Mouse (Mus musculus) neural tube, embryonic 15.5 days (tissue): ENCODE results near the gene AC161166.1. TPM values are rescaled to one million over a fixed set of nuclear protein-coding genes. Genes with fewer than 3 reads are reported as not detected.
"Not testable (repeated sequence)": the region's sequence is repeated elsewhere in the genome, so short reads cannot be mapped to it uniquely, and the experiment has no call there.

Source experiments
- ATAC-seq: fragments of 200-750 bp; cut with Nextera tagmentation; 2 replicates; pipeline ENCODE4 v1.8.0; 2017; ENCODE audit warnings: mild to moderate bottlenecking, moderate TSS enrichment, moderate library complexity; ENCODE audit not compliant: low FRiP score
- H3K27ac ChIP-seq: fragments of 300-500 bp; sonication (generic); replicated peaks from 2 replicates; pipeline ENCODE4 v1.5.1; 2015; ENCODE audit warnings: mild to moderate bottlenecking, inconsistent platforms
- H3K27me3 ChIP-seq: fragments of 300-500 bp; sonication (generic); replicated peaks from 2 replicates; pipeline ENCODE4 v1.6.1; 2015; ENCODE audit warnings: inconsistent platforms
- H3K36me3 ChIP-seq: fragments of 300-500 bp; sonication (generic); 2 replicates; pipeline ENCODE4 v1.6.1; 2015; ENCODE audit warnings: inconsistent platforms
- H3K4me1 ChIP-seq: fragments of 300-500 bp; sonication (generic); 2 replicates; pipeline ENCODE4 v1.6.1; 2015; ENCODE audit warnings: inconsistent platforms
- H3K4me2 ChIP-seq: fragments of 300-500 bp; sonication (generic); 2 replicates; pipeline ENCODE4 v1.6.1; 2015; ENCODE audit warnings: inconsistent platforms, mild to moderate bottlenecking, moderate library complexity
- H3K4me3 ChIP-seq: fragments of 300-500 bp; sonication (generic); replicated peaks from 2 replicates; pipeline ENCODE4 v1.5.1; 2015; ENCODE audit warnings: mild to moderate bottlenecking, inconsistent platforms
- H3K9ac ChIP-seq: fragments of 300-500 bp; sonication (generic); replicated peaks from 2 replicates; pipeline ENCODE4 v1.6.1; 2015; ENCODE audit warnings: mild to moderate bottlenecking, inconsistent platforms
- H3K9me3 ChIP-seq: fragments of 300-500 bp; sonication (generic); replicated peaks from 2 replicates; pipeline ENCODE4 v1.6.1; 2016; ENCODE audit warnings: inconsistent platforms
- WGBS: fragments of 180-500 bp; shearing (Covaris S2); methylation state at CpG from one replicate; pipeline ENCODE4 v1.1.7; 2015; ENCODE audit warnings: mixed read lengths; 5-methylcytosine and 5-hydroxymethylcytosine counted together
- polyA plus RNA-seq: library from polyadenylated mRNA; unstranded; fragments of >200 nt; fragmentation: Nextera tagmentation; extraction: Ambion mirVana; gene quantifications from 2 replicates; pipeline ENCODE4 v1.2.1, GENCODE M21; 2015

The AC161166.1 gene
- polyA plus RNA-seq, 1 experiment from 2014 or later = 1.2 TPM

DNA sequence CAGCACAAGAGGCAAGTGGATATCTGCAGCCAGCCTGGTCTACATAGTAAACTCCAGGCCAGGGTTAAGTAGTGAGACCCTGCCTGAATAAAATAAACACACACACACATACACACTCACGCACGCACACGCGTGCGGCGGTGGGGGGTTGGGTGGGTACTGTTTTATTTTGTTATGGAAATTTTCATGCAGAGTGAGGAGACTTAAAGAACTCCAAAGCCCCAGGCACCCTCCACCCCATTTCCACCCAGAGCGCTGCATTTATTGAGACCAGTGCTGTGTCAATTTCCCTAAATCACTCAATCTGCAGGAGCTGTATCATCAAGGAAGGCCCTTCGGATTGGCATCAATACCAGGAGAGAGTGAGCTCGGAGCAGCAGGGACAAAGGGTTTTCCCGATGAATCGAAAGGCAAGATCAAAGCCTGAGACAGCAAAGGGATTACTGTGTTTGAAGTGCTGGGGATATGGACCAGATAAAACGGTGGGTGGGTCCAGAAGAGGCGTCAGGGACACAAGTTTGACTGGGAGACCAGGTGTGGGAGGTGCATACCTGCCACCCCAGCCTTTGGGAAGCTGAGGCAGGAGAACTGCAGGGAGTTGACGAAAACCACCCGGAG is 6.7 kb downstream of the AC161166.1 start:
- no peaks in the 10 kb centered on the region for H3K27me3 ChIP-seq
- H3K4me2 ChIP-seq = peak overlapping the region; percentile 70
- no peaks in the 10 kb centered on the region for H3K9me3 ChIP-seq
- WGBS = 9% methylated on average over 15 of the region's 15 CpGs
- H3K4me3 ChIP-seq = peak overlapping the region; percentile 70
- peak overlapping the region; percentile 88 for H3K9ac ChIP-seq
- ATAC-seq = no peak
- peaks cover 55% of the 10 kb centered on the region for H3K4me1 ChIP-seq
- peaks cover 27% of the 10 kb centered on the region for H3K36me3 ChIP-seq
- H3K27ac ChIP-seq = peak overlapping the region; percentile 100

DNA sequence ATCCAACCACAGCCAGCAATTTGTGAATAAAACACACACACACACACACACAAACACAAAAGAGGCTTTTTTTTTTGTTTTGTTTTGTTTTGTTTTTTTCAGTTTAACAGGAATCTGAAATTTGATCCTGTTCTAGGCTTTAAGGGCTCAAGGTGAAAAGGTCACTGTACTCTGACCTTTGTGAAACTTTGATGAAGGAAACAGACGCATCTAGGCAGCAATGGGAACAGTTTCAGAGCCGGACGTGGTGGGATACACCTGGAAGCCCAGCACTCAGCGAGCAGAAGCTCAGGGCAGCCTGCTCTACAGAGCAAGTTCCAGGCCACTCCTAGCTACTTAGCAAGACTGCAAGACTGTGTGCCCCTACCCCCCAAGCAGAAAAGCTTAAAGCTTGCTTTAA is 7.4 kb downstream of the AC161166.1 start:
- Histone ChIP-seq H3K36me3 (peaks cover 30% of the 10 kb centered on the region), H3K27me3 (no peaks in the 10 kb centered on the region), H3K4me3 (no peak overlapping the region), H3K9me3 (no peaks in the 10 kb centered on the region), H3K9ac (no peak overlapping the region), H3K4me1 (peaks cover 50% of the 10 kb centered on the region), H3K27ac (peak overlapping the region; percentile 100), H3K4me2 (no peak overlapping the region)
- 17% methylated on average over 4 of the region's 4 CpGs for WGBS
- no peak for ATAC-seq

DNA sequence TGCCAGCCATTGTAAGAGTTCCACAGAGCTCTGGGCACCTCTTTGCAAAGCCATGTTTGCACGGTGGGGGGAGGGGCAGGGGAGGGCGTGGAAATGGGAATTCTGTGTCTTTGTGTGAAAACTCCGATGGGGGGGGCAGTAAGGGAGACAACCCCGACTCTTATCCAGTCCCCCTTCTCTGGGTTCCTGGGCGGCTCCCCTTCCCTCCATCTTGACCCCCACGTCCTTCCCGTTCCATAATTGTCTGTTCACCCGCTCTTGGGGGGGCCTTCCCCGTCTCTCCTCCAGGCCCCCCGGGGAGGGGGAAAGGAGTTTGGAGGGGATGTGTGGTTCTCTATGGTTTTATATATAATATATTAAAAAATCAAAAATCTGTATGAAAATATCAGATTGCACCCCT is 8.3 kb downstream of the AC161166.1 start:
- peaks cover 34% of the 10 kb centered on the region for H3K36me3 ChIP-seq
- peak overlapping the region; percentile 51; the same call in 1 of the 2 replicates for H3K27ac ChIP-seq
- no peak for ATAC-seq
- H3K27me3 ChIP-seq = no peaks in the 10 kb centered on the region
- no peak overlapping the region for H3K4me2 ChIP-seq
- 16% methylated on average over 10 of the region's 10 CpGs for WGBS
- no peak overlapping the region for H3K4me3 ChIP-seq
- no peaks in the 10 kb centered on the region for H3K9me3 ChIP-seq
- peaks cover 44% of the 10 kb centered on the region for H3K4me1 ChIP-seq
- H3K9ac ChIP-seq = no peak overlapping the region

DNA sequence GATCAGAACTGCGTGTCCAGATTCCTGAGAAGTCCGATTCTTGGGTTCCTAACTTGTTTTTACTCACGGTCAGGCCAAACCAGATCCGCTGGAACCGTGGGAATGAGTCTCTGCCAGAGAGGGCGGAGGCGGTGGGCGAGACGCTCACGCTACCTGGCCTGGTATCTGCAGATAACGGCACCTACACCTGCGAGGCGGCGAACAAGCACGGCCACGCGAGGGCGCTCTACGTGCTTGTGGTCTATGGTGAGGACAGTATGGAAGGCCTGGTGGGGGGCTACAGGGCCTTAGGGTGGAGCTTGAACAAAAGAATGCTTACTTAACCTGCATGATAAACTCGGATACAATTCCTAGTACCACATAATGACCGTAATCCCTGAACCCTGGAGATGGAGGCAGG is 10.8 kb downstream of the AC161166.1 start:
- H3K27ac ChIP-seq = no peak overlapping the region
- peaks cover 34% of the 10 kb centered on the region for H3K36me3 ChIP-seq
- WGBS = 53% methylated on average over 21 of the region's 21 CpGs
- H3K4me3 ChIP-seq = no peak overlapping the region
- no peak overlapping the region for H3K4me2 ChIP-seq
- H3K9ac ChIP-seq = no peak overlapping the region
- no peaks in the 10 kb centered on the region for H3K9me3 ChIP-seq
- no peak for ATAC-seq
- peaks cover 36% of the 10 kb centered on the region for H3K4me1 ChIP-seq
- H3K27me3 ChIP-seq = no peaks in the 10 kb centered on the region

DNA sequence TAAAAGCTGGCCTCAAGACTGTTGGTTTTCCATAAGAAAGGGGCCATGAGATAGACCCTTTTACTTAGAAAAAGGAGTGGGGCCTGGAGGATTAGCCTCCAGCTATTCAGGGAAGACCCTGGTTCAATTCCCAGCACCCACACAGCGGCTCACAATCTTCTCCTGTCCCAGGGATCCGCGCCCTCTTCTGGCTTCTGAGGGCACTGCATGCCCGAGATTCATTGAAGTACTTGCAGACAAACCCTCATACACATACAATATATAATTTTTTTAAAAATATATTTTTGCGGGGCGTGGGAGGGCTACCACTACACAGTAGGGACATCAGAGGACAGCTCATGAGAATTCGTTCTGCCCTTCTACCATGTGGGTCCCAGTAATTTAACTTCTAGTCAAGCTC is 11.3 kb downstream of the AC161166.1 start:
- ATAC-seq = no peak
- Histone ChIP-seq H3K9me3 (no peaks in the 10 kb centered on the region), H3K27me3 (no peaks in the 10 kb centered on the region), H3K4me1 (peaks cover 30% of the 10 kb centered on the region), H3K4me2 (no peak overlapping the region), H3K36me3 (peaks cover 34% of the 10 kb centered on the region), H3K9ac (no peak overlapping the region), H3K4me3 (no peak overlapping the region), H3K27ac (no peak overlapping the region)
- 46% methylated on average over 7 of the region's 7 CpGs for WGBS

DNA sequence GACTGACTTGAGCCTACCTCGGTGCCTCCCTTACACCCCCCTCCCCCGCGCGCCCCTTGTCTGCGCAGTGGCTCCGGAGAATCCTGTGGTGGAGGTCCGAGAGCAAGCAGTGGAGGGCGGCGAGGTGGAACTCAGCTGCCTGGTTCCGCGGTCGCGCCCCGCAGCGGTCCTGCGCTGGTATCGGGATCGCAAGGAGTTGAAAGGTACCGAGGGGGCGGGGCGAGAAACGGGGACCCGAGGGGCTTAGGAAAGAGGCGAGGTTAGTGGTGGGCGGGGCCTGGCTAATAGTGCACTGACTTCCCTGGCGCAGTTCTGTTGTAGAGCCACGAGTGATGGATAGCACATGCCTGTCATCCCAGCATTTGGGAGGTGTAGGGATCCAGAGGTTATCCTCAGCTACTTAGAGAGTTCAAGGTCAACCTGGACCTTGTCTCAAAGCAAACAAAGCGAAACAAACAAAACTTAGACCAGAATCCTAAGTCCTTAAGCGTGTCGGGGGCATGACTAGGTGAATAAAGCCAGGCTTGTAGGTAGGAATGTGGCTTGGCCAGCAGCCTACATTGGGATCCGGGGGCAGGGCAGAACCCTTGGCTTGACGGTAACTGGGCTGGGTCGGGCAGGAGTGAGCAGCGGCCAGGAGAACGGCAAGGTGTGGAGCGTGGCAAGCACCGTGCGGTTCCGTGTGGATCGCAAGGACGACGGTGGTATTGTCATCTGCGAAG is 12.2 kb downstream of the AC161166.1 start:
- Histone ChIP-seq H3K27ac (no peak overlapping the region), H3K27me3 (no peaks in the 10 kb centered on the region), H3K4me3 (no peak overlapping the region), H3K9me3 (no peaks in the 10 kb centered on the region), H3K36me3 (peaks cover 34% of the 10 kb centered on the region), H3K4me2 (peak overlapping the region; percentile 28), H3K4me1 (peaks cover 21% of the 10 kb centered on the region), H3K9ac (no peak overlapping the region)
- ATAC-seq = no peak
- WGBS = 20% methylated on average over 43 of the region's 43 CpGs

DNA sequence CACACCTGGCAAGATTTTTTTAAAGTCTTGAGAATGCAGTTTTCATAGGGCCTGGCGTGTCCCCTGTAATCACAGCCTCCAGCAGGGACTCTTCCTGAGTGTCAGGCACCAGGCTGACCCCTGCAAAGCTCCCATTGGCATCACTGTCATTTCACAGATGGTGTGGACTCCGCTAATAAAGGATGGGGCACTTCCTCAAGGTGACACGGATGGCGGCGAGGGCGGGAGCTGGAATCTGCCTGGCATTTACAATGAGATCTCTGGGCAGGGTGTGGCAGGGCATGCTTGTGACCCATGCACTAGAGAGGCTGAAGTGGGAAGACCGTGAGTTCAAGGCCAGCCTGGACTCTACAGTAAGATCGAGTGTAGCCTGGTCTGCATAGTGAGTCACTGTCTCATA is 24.0 kb downstream of the AC161166.1 start:
- H3K27ac ChIP-seq = 0 out of 2 replicates have a peak overlapping the region, but pooled peaks have one; percentile 1
- H3K4me1 ChIP-seq = peaks cover 53% of the 10 kb centered on the region
- 82% methylated on average over 8 of the region's 8 CpGs for WGBS

DNA sequence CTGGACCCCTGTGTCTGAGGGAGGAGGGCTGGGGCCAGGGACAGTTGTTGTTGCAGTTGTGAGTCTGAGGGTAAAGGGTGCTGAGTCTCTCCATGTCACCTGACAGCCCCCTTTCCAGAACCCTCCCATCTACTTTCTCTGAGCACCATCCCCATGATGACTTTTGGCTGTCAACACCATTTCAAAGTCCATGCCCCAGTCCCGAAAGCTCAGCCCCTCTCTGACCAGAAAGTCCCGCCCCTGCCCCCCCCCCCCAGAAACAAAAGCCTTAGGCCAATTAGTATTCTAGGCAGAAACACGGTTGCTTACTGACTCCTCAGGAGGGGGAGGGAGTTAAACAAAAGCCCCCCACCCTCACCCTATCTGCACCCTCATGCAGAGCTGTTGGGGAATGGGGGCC is 24.9 kb downstream of the AC161166.1 start:
- Histone ChIP-seq H3K4me3 (no peak overlapping the region), H3K4me2 (peak overlapping the region; percentile 77), H3K9ac (peak overlapping the region; percentile 43; the same call in 1 of the 2 replicates), H3K4me1 (peaks cover 59% of the 10 kb centered on the region), H3K36me3 (peaks cover 18% of the 10 kb centered on the region; the same call in 1 of the 2 replicates), H3K27me3 (no peaks in the 10 kb centered on the region), H3K27ac (peak overlapping the region; percentile 75), H3K9me3 (no peaks in the 10 kb centered on the region)
- WGBS = 17% methylated on average over 3 of the region's 3 CpGs
- peak; percentile 2; the same call in 1 of the 2 replicates for ATAC-seq

More for the DNA sequence above, 24.0 kb downstream of the AC161166.1 start:
- Histone ChIP-seq H3K9me3 (no peaks in the 10 kb centered on the region), H3K27me3 (no peaks in the 10 kb centered on the region), H3K9ac (no peak overlapping the region), H3K4me3 (no peak overlapping the region), H3K4me2 (no peak overlapping the region), H3K36me3 (peaks cover 19% of the 10 kb centered on the region; the same call in 1 of the 2 replicates)
- ATAC-seq = no peak

DNA sequence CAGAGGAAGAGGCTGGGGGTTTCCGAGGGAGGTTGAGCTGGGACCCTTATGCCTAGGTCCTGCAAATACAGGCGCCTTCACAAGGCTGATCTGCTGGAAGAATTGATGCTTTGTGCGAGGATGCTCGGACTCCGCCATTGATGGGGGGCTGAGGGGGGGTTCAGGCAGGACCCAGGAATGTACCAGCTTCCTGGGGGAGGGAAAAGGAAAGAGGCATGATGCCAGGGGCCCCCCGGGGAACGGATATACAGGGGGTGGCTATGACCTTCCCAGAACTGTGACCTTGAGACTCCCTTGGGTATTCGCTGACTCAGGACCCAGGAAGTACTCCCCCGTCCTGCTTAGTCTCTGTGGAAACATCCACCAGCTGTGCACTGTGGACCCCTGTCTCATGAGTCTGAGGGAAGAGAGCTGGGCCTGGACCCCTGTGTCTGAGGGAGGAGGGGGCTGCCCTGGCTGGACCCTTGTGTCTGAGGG is 25.6 kb downstream of the AC161166.1 start:
- 28% methylated on average over 9 of the region's 9 CpGs for WGBS
- H3K9me3 ChIP-seq = no peaks in the 10 kb centered on the region
- peak overlapping the region; percentile 75 for H3K27ac ChIP-seq
- peak overlapping the region; percentile 33 for H3K4me3 ChIP-seq
- peak overlapping the region; percentile 43 for H3K9ac ChIP-seq
- peak; percentile 26; the same call in 1 of the 2 replicates for ATAC-seq
- H3K36me3 ChIP-seq = peaks cover 12% of the 10 kb centered on the region; the same call in 1 of the 2 replicates
- H3K4me2 ChIP-seq = peak overlapping the region; percentile 77
- H3K4me1 ChIP-seq = peaks cover 59% of the 10 kb centered on the region
- no peaks in the 10 kb centered on the region for H3K27me3 ChIP-seq

DNA sequence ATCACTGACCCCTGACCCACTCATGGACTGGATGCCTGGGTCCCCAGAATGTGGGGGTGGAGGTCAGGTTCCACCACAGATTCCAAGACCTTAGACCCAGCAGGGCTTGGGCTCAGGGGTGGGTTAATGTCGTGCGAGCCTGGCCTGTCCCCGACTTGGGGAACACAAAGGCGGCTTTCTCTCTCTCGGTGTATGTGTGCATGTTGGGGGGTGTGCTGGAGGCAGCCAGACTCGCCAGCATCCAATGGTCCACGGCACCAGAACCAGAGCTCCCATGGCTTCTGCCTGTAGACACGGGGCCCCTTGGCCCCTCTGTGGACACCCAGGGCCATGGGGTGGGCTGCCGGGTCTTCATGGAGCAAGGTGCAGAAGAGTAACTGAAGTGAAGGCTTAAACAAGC is 26.8 kb downstream of the AC161166.1 start:
- WGBS = 77% methylated on average over 9 of the region's 9 CpGs
- H3K4me1 ChIP-seq = peaks cover 70% of the 10 kb centered on the region

DNA sequence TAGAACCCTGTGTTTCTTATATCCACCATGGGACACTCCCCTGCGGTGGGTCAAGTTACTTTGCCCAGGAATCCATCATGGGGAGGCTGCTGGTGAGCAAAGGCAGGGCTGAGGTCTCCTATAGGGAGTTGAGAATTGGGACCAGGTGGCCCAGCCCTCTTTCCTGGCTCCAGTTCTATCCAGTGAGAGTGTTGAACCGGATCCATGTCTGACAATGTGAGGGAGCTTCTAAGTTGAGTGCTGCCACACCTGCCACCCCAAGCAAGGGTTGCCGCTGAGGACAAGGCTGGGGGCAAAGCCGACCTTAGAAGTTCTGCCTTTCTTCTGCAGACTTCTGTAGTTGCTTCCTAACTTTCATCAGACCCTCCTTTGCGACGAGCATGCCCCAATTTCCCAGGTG is 29.0 kb downstream of the AC161166.1 start:
- H3K27ac ChIP-seq = not testable (repeated sequence)

More for the DNA sequence above, 26.8 kb downstream of the AC161166.1 start:
- H3K4me2 ChIP-seq = peak overlapping the region; percentile 77
- peak overlapping the region; percentile 75 for H3K27ac ChIP-seq
- H3K4me3 ChIP-seq = peak overlapping the region; percentile 33; the same call in 1 of the 2 replicates
- ATAC-seq = no peak
- H3K9me3 ChIP-seq = no peaks in the 10 kb centered on the region
- peak overlapping the region; percentile 43 for H3K9ac ChIP-seq
- no peaks in the 10 kb centered on the region for H3K27me3 ChIP-seq
- H3K36me3 ChIP-seq = 0 out of 2 replicates have a peak, but pooled peaks cover 6% of the 10 kb centered on the region

More for the DNA sequence above, 29.0 kb downstream of the AC161166.1 start:
- peak overlapping the region; percentile 81 for H3K9ac ChIP-seq
- peaks cover 75% of the 10 kb centered on the region for H3K4me1 ChIP-seq
- WGBS = 52% methylated on average over 6 of the region's 6 CpGs
- not testable (repeated sequence) for H3K27me3 ChIP-seq, ATAC-seq, H3K36me3 ChIP-seq, H3K9me3 ChIP-seq
- H3K4me2 ChIP-seq = peak overlapping the region; percentile 77
- peak overlapping the region; percentile 67 for H3K4me3 ChIP-seq
